Mouse (Mus musculus) kidney, embryonic 16.5 days (tissue): Measurements from ENCODE around the gene Astl. TPM values are rescaled to one million over a fixed set of nuclear protein-coding genes. Genes with fewer than 3 reads are reported as not detected.
"Not testable (repeated sequence)": the region's sequence is repeated elsewhere in the genome, so short reads cannot be mapped to it uniquely, and the experiment has no call there.

Source experiments
- ATAC-seq: fragments of 200-750 bp; cut with Nextera tagmentation; 2 replicates; pipeline ENCODE4 v1.8.0; 2017; ENCODE audit warnings: moderate TSS enrichment; ENCODE audit not compliant: low FRiP score, low TSS enrichment
- H3K27ac ChIP-seq: fragments of 300-500 bp; sonication (generic); 2 replicates; pipeline ENCODE4 v1.5.1; 2014; ENCODE audit warnings: low read length
- H3K27me3 ChIP-seq: fragments of 300-500 bp; sonication (generic); 2 replicates; pipeline ENCODE4 v1.6.1; 2014; ENCODE audit warnings: low read length, control low read depth, mixed read lengths; ENCODE audit not compliant: insufficient read depth
- H3K36me3 ChIP-seq: fragments of 300-500 bp; sonication (generic); 2 replicates; pipeline ENCODE4 v1.6.1; 2014; ENCODE audit warnings: low read length, control low read depth, mixed read lengths; ENCODE audit not compliant: insufficient read depth
- H3K4me1 ChIP-seq: fragments of 300-500 bp; sonication (generic); 2 replicates; pipeline ENCODE4 v1.6.1; 2014; ENCODE audit warnings: low read length, control low read depth, mixed read lengths; ENCODE audit not compliant: insufficient read depth
- H3K4me2 ChIP-seq: fragments of 300-500 bp; sonication (generic); replicated peaks from 2 replicates; pipeline ENCODE4 v1.6.1; 2014; ENCODE audit warnings: low read depth, low read length
- H3K4me3 ChIP-seq: fragments of 300-500 bp; sonication (generic); 2 replicates; pipeline ENCODE4 v1.5.1; 2014; ENCODE audit warnings: mild to moderate bottlenecking, low read length
- H3K9ac ChIP-seq: fragments of 300-500 bp; sonication (generic); replicated peaks from 2 replicates; pipeline ENCODE4 v1.6.1; 2014; ENCODE audit warnings: low read length
- H3K9me3 ChIP-seq: fragments of 300-500 bp; sonication (generic); 2 replicates; pipeline ENCODE4 v1.6.1; 2016; ENCODE audit warnings: low read length, control low read depth
- WGBS: fragments of 180-500 bp; shearing (Covaris S2); extraction: QIAGEN DNeasy Blood & Tissue Kit; methylation state at CpG from one replicate; pipeline ENCODE4 v1.1.7; 2014; 5-methylcytosine and 5-hydroxymethylcytosine counted together
- polyA plus RNA-seq: library from polyadenylated mRNA; unstranded; fragments of >200 nt; fragmentation: Nextera tagmentation; extraction: Ambion mirVana; gene quantifications from 2 replicates; pipeline ENCODE4 v1.2.1, GENCODE M21; 2015

Astl gene
- polyA plus RNA-seq = not detected in 2 replicates

- Histone ChIP-seq H3K36me3 (no peaks in the 10 kb centered on the region), H3K4me3 (peak within 1 kb of the TSS; percentile 61), H3K4me2 (peak within 1 kb of the TSS; percentile 88), H3K4me1 (peaks cover 24% of the 10 kb centered on the region), H3K27ac (no peak within 1 kb of the TSS), H3K27me3 (no peaks in the 10 kb centered on the region), H3K9ac (no peak within 1 kb of the TSS), H3K9me3 (no peaks in the 10 kb centered on the region)
- 86% methylated on average over 4 of the region's 4 CpGs for WGBS
- ATAC-seq = no peak
Measured at GRCm38 (mm10) chr2:127338416-127338815, at the start of gene Astl. Gene Astl, plus strand, starts transcription at chr2:127338639.

GRCm38 (mm10) chr2:127292250-127292649, 46.2 kb upstream of the Astl start:
- ATAC-seq = peak; percentile 73; the same call in 1 of the 2 replicates
- 42% methylated on average over 4 of the region's 4 CpGs for WGBS

GRCm38 (mm10) chr2:127297001-127297805, 41.2 kb upstream of the Astl start:
- no peak overlapping the region for H3K4me3 ChIP-seq
- 81% methylated on average over 7 of the region's 7 CpGs for WGBS
- H3K27ac ChIP-seq = no peak overlapping the region
- peaks cover 54% of the 10 kb centered on the region for H3K36me3 ChIP-seq
- ATAC-seq = no peak
- H3K4me2 ChIP-seq = no peak overlapping the region
- no peak overlapping the region for H3K9ac ChIP-seq
- H3K9me3 ChIP-seq = no peaks in the 10 kb centered on the region
- no peaks in the 10 kb centered on the region for H3K27me3 ChIP-seq
- H3K4me1 ChIP-seq = peaks cover 3% of the 10 kb centered on the region

More at GRCm38 (mm10) chr2:127292250-127292649, 46.2 kb upstream of the Astl start:
- Histone ChIP-seq H3K27ac (peak overlapping the region; percentile 83), H3K4me2 (no peak overlapping the region), H3K9me3 (no peaks in the 10 kb centered on the region), H3K36me3 (peaks cover 43% of the 10 kb centered on the region), H3K4me3 (no peak overlapping the region), H3K9ac (no peak overlapping the region), H3K27me3 (no peaks in the 10 kb centered on the region), H3K4me1 (peaks cover 7% of the 10 kb centered on the region)

- Histone ChIP-seq H3K27me3 (no peaks in the 10 kb centered on the region), H3K27ac (no peak overlapping the region), H3K9ac (no peak overlapping the region), H3K4me1 (peaks cover 2% of the 10 kb centered on the region; the same call in 1 of the 2 replicates), H3K36me3 (peaks cover 54% of the 10 kb centered on the region), H3K9me3 (no peaks in the 10 kb centered on the region), H3K4me3 (no peak overlapping the region), H3K4me2 (no peak overlapping the region)
- 97% methylated on average over 1 of the region's 1 CpGs for WGBS
- no peak for ATAC-seq
Measured at GRCm38 (mm10) chr2:127298056-127298455, 40.4 kb upstream of the Astl start.

- no peaks in the 10 kb centered on the region for H3K27me3 ChIP-seq
- H3K36me3 ChIP-seq = peaks cover 42% of the 10 kb centered on the region
- WGBS = 84% methylated on average over 3 of the region's 3 CpGs
- H3K9ac ChIP-seq = no peak overlapping the region
- H3K4me1 ChIP-seq = no peaks in the 10 kb centered on the region
- H3K4me3 ChIP-seq = no peak overlapping the region
- no peak overlapping the region for H3K27ac ChIP-seq
- ATAC-seq = no peak
- H3K4me2 ChIP-seq = no peak overlapping the region
- H3K9me3 ChIP-seq = no peaks in the 10 kb centered on the region
Measured at GRCm38 (mm10) chr2:127300701-127301100, 37.7 kb upstream of the Astl start.

GRCm38 (mm10) chr2:127301883-127302282, 36.6 kb upstream of the Astl start:
- H3K9me3 ChIP-seq = no peaks in the 10 kb centered on the region
- H3K4me3 ChIP-seq = no peak overlapping the region
- no peaks in the 10 kb centered on the region for H3K27me3 ChIP-seq
- H3K4me2 ChIP-seq = no peak overlapping the region
- no peak overlapping the region for H3K27ac ChIP-seq
- no peak for ATAC-seq
- H3K9ac ChIP-seq = no peak overlapping the region
- peaks cover 35% of the 10 kb centered on the region for H3K36me3 ChIP-seq
- 90% methylated on average over 3 of the region's 3 CpGs for WGBS
- H3K4me1 ChIP-seq = no peaks in the 10 kb centered on the region

GRCm38 (mm10) chr2:127304192-127304591, 34.2 kb upstream of the Astl start:
- not testable (repeated sequence) for H3K4me2 ChIP-seq, H3K4me1 ChIP-seq, H3K27ac ChIP-seq, H3K9ac ChIP-seq, H3K4me3 ChIP-seq, H3K27me3 ChIP-seq, ATAC-seq, H3K9me3 ChIP-seq
- H3K36me3 ChIP-seq = peaks cover 14% of the 10 kb centered on the region; the same call in 1 of the 2 replicates
- 94% methylated on average over 4 of the region's 4 CpGs for WGBS

- Histone ChIP-seq H3K9me3 (no peaks in the 10 kb centered on the region), H3K4me1 (no peaks in the 10 kb centered on the region), H3K27me3 (no peaks in the 10 kb centered on the region), H3K4me3 (no peak overlapping the region), H3K4me2 (no peak overlapping the region), H3K9ac (no peak overlapping the region), H3K36me3 (peaks cover 11% of the 10 kb centered on the region; the same call in 1 of the 2 replicates), H3K27ac (no peak overlapping the region)
- ATAC-seq = no peak
- WGBS = 77% methylated on average over 3 of the region's 3 CpGs
Measured at GRCm38 (mm10) chr2:127304609-127305210, 33.7 kb upstream of the Astl start.

- H3K4me3 ChIP-seq = no peak overlapping the region
- no peaks in the 10 kb centered on the region for H3K36me3 ChIP-seq
- no peak overlapping the region for H3K27ac ChIP-seq
- H3K9ac ChIP-seq = no peak overlapping the region
- ATAC-seq = no peak
- no peaks in the 10 kb centered on the region for H3K4me1 ChIP-seq
- no peaks in the 10 kb centered on the region for H3K27me3 ChIP-seq
- H3K9me3 ChIP-seq = no peaks in the 10 kb centered on the region
- no peak overlapping the region for H3K4me2 ChIP-seq
Measured at GRCm38 (mm10) chr2:127306123-127306522, 32.3 kb upstream of the Astl start.

GRCm38 (mm10) chr2:127307179-127307578, 31.3 kb upstream of the Astl start:
- Histone ChIP-seq H3K27ac (no peak overlapping the region), H3K4me1 (no peaks in the 10 kb centered on the region), H3K36me3 (no peaks in the 10 kb centered on the region), H3K4me3 (no peak overlapping the region), H3K27me3 (no peaks in the 10 kb centered on the region), H3K9me3 (no peaks in the 10 kb centered on the region), H3K4me2 (no peak overlapping the region), H3K9ac (no peak overlapping the region)
- 47% methylated on average over 3 of the region's 3 CpGs for WGBS
- no peak for ATAC-seq
